Mouse (Mus musculus): ENCODE measurements around the gene Rabl2. TPM values are rescaled to one million over a fixed set of nuclear protein-coding genes. Genes with fewer than 3 reads are reported as not detected.

Rabl2 gene
- polyA plus RNA-seq (2014; fragmentation: Nextera tagmentation; extraction: Ambion mirVana) = 76.4 and 76.7 TPM in 2 replicates

DNA sequence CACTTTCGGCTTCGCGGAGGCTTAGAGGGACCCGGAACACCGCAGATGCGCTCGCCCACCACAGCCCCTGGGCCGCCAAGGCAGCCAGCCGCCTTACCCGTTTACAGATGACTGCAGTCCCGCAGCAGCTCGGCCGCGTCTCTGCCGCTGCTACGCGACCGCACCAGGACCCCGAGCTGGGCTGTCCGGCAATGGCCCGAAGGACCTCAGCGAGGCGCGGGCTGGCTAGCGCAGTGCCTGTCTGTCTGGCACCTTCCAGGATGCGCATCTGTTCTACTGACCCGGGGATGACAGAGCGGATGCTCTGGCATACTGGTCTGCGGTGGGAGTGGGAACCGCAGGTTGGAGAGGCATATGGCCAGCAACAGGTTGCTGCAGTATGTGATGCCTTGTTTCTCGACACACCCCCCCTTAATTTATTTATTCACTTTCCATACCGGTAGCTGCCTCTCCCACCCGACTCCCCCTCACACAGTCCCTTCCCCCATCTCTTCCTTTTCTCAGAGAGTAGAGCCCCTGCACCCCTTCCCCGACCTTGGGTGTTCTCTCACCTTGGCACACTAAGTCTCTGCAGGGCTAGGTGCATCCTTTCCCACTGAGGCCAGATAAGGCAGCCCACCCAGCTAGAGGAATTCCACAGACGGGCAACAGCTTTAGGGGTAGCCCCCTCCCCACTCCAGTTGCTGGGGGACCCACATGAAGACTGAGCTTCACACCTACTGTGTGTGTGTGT lies at the start of gene Rabl2:
TSS of gene Rabl2 (minus strand) at position 201 of the 733 bp plus-strand sequence.
- no peaks in the 10 kb centered on the region for H3K9me3 ChIP-seq (ENCODE audit: control insufficient read depth, low read length)
- H3K36me3 ChIP-seq (ENCODE audit: control insufficient read depth, insufficient read depth, low read length) = no peaks in the 10 kb centered on the region
- H3K4me3 ChIP-seq (ENCODE audit: low read depth, low read length) = peak within 1 kb of the TSS; percentile 76
- ATAC-seq (replicated peaks; ENCODE audit: low FRiP score) (peak; percentile 96), DNase-seq (ENCODE audit: low spot score) (peak; percentile 96)
- peak within 1 kb of the TSS; percentile 71 for H3K9ac ChIP-seq (ENCODE audit: low read length)
- peak within 1 kb of the TSS; percentile 70 for H3K4me2 ChIP-seq (ENCODE audit: low read depth, low read length, severe bottlenecking)
- H3K27ac ChIP-seq (ENCODE audit: low read depth, low read length) = peak within 1 kb of the TSS; percentile 62
- H3K4me1 ChIP-seq (replicated peaks; ENCODE audit: control insufficient read depth, insufficient read depth, low read length) = no peaks in the 10 kb centered on the region
- WGBS = under 1% methylated on average over 35 of the region's 35 CpGs
- H3K27me3 ChIP-seq (ENCODE audit: control insufficient read depth, insufficient read depth, low read length) = no peaks in the 10 kb centered on the region

DNA sequence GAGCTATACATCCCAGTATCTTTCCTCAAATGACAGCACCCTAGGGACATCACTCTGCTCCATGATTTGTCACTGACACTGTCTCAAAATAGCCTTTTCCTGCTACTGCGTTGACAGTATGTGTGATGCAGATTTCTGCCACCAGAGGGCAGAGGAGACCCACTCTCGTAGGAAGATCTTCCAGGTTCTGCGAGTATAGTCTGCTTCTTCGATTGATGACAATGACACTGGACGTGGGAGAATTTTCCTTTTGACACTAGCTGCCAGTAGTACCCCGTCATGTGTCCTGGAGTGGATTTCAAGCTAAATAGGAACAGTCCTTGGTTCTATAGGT lies 31.9 kb upstream of the Rabl2 start:
- Histone ChIP-seq H3K9me3 (ENCODE audit: control insufficient read depth, low read length) (no peaks in the 10 kb centered on the region), H3K36me3 (ENCODE audit: control insufficient read depth, insufficient read depth, low read length) (no peaks in the 10 kb centered on the region), H3K27ac (ENCODE audit: low read depth, low read length) (no peak overlapping the region), H3K4me1 (replicated peaks; ENCODE audit: control insufficient read depth, insufficient read depth, low read length) (no peaks in the 10 kb centered on the region), H3K27me3 (ENCODE audit: control insufficient read depth, insufficient read depth, low read length) (no peaks in the 10 kb centered on the region), H3K9ac (ENCODE audit: low read length) (no peak overlapping the region), H3K4me2 (ENCODE audit: low read depth, low read length, severe bottlenecking) (no peak overlapping the region), H3K4me3 (ENCODE audit: low read depth, low read length) (no peak overlapping the region)
- DNase-seq (ENCODE audit: low spot score) = peak; percentile 86
- 14% methylated on average over 6 of the region's 6 CpGs for WGBS
- ATAC-seq (replicated peaks; ENCODE audit: low FRiP score) = peak; percentile 60

DNA sequence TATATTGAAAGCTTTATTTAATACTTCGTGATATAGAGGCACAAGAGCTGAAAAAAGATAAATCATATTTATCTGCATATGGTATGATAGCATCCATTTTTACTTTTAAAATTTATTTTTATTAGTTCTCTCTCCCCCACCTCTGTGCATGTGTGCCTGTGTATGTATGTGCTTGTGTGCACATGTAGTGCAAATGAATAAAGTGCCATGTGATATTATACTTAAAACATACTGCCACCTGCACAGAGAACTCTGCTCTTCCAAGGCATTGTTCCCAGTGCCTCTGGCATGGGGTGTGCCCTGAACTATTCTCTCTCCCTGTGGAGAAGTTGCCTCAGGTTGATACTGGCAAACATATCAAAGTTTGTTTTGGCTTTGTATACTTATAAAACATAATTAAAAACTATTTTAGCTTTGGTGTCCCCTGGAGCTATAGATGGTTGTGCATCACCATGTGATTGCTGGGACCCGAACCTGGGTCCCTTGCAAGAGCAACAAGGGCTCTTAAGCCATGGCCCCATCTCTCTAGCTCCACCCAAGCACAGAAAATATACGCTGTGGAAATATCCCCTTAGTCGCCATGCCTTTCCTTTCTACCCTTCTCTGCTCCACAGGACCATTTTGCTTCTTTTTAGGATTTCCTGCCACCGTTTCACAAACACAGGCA lies 31.4 kb upstream of the Rabl2 start:
- Histone ChIP-seq H3K9me3 (ENCODE audit: control insufficient read depth, low read length) (no peaks in the 10 kb centered on the region), H3K9ac (ENCODE audit: low read length) (no peak overlapping the region), H3K4me1 (replicated peaks; ENCODE audit: control insufficient read depth, insufficient read depth, low read length) (no peaks in the 10 kb centered on the region), H3K36me3 (ENCODE audit: control insufficient read depth, insufficient read depth, low read length) (no peaks in the 10 kb centered on the region), H3K27ac (ENCODE audit: low read depth, low read length) (no peak overlapping the region), H3K4me2 (ENCODE audit: low read depth, low read length, severe bottlenecking) (no peak overlapping the region), H3K4me3 (ENCODE audit: low read depth, low read length) (no peak overlapping the region), H3K27me3 (ENCODE audit: control insufficient read depth, insufficient read depth, low read length) (no peaks in the 10 kb centered on the region)
- peak; percentile 18; the same call in 1 of the 2 replicates for ATAC-seq (replicated peaks; ENCODE audit: low FRiP score)
- 63% methylated on average over 5 of the region's 5 CpGs for WGBS
- DNase-seq (ENCODE audit: low spot score) = no peak

DNA sequence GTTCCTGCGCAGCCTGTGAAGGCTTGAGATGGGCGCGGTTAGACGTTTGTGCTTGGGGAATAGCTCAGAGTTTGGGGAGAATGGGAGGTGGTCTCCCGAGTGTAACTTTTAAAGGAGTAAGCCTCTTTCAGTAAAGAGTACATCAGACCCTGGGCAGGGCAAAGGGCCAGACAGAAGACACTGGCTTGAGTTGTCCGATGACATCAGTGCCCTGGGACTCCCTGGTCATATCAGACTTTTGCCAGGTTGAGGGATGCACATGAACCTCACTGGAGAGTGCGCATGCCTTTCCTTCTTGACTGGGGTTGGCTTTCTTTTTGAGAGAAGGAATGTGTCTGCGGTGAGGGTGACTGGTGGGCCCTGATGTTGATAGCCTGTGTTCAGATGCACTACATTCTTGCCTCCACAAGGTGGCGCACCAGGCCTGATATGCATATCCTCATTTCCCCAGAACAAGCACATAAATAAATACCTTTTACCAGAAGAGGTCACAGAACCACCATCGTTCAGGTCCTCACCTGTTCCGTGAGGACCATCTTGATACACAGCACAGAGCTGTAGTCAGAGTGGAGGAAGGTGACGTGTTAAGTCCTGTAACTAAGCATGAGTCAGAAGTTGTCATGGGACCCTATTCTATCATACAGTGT lies 30.7 kb upstream of the Rabl2 start:
- DNase-seq (ENCODE audit: low spot score) (peak; percentile 81), ATAC-seq (replicated peaks; ENCODE audit: low FRiP score) (peak; percentile 51; the same call in 1 of the 2 replicates)
- H3K4me2 ChIP-seq (ENCODE audit: low read depth, low read length, severe bottlenecking) = no peak overlapping the region
- H3K36me3 ChIP-seq (ENCODE audit: control insufficient read depth, insufficient read depth, low read length) = no peaks in the 10 kb centered on the region
- H3K4me1 ChIP-seq (replicated peaks; ENCODE audit: control insufficient read depth, insufficient read depth, low read length) = no peaks in the 10 kb centered on the region
- no peaks in the 10 kb centered on the region for H3K9me3 ChIP-seq (ENCODE audit: control insufficient read depth, low read length)
- no peak overlapping the region for H3K4me3 ChIP-seq (ENCODE audit: low read depth, low read length)
- H3K27ac ChIP-seq (ENCODE audit: low read depth, low read length) = no peak overlapping the region
- WGBS = 79% methylated on average over 12 of the region's 12 CpGs
- no peaks in the 10 kb centered on the region for H3K27me3 ChIP-seq (ENCODE audit: control insufficient read depth, insufficient read depth, low read length)
- H3K9ac ChIP-seq (ENCODE audit: low read length) = no peak overlapping the region

DNA sequence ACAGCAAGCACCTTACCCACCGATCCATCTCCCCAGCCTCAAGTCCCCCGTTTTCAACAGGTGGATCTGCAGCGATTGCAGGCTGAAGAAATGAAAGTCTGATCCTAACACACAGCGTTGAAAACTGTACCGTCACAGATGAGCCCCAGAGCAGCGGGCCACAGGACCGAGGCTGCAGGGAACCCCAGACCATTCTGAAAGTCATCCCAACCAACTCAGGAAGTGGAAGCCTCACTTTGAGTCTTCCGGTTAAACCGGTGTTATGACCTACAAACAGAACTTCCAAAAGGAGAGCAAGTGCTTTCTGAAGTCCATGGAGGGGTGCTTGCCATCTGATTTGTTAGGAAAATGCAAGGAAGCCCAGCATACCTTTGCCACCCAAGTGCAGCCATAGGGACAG lies 16.2 kb upstream of the Rabl2 start:
- WGBS = 91% methylated on average over 9 of the region's 9 CpGs
- Histone ChIP-seq H3K9ac (ENCODE audit: low read length) (no peak overlapping the region), H3K36me3 (ENCODE audit: control insufficient read depth, insufficient read depth, low read length) (no peaks in the 10 kb centered on the region), H3K27ac (ENCODE audit: low read depth, low read length) (no peak overlapping the region), H3K9me3 (ENCODE audit: control insufficient read depth, low read length) (no peaks in the 10 kb centered on the region), H3K4me3 (ENCODE audit: low read depth, low read length) (no peak overlapping the region), H3K4me1 (replicated peaks; ENCODE audit: control insufficient read depth, insufficient read depth, low read length) (no peaks in the 10 kb centered on the region), H3K4me2 (ENCODE audit: low read depth, low read length, severe bottlenecking) (no peak overlapping the region), H3K27me3 (ENCODE audit: control insufficient read depth, insufficient read depth, low read length) (no peaks in the 10 kb centered on the region)
- DNase-seq (ENCODE audit: low spot score) (peak; percentile 18), ATAC-seq (replicated peaks; ENCODE audit: low FRiP score) (no peak)

DNA sequence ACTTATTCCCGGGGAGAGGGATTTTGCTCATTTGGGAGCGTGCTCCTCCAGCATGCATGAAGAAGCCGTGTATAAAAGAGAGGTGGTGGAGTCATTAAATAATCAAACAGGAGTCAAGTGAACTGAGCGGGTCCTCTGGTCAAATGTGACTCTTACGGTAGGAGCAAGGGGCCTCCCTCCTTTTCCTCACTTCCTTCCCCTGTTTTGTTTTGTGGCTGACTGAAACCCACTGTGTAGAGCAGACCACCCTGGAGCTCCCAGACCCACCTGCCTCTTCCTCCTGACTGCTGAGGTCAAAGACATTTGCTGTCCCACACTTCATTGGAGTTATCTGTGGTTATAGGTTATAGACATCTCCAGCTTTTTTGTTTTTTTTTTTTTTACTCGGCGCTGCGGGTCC lies 15.8 kb upstream of the Rabl2 start:
- H3K9ac ChIP-seq (ENCODE audit: low read length) = no peak overlapping the region
- no peak overlapping the region for H3K4me2 ChIP-seq (ENCODE audit: low read depth, low read length, severe bottlenecking)
- no peak overlapping the region for H3K4me3 ChIP-seq (ENCODE audit: low read depth, low read length)
- whole genome bisulfite sequencing = 86% methylated on average over 8 of the region's 8 CpGs
- peak; percentile 11 for DNase-seq (ENCODE audit: low spot score)
- no peaks in the 10 kb centered on the region for H3K36me3 ChIP-seq (ENCODE audit: control insufficient read depth, insufficient read depth, low read length)
- no peaks in the 10 kb centered on the region for H3K27me3 ChIP-seq (ENCODE audit: control insufficient read depth, insufficient read depth, low read length)
- no peak overlapping the region for H3K27ac ChIP-seq (ENCODE audit: low read depth, low read length)
- no peak for ATAC-seq (replicated peaks; ENCODE audit: low FRiP score)
- H3K4me1 ChIP-seq (replicated peaks; ENCODE audit: control insufficient read depth, insufficient read depth, low read length) = no peaks in the 10 kb centered on the region
- H3K9me3 ChIP-seq (ENCODE audit: control insufficient read depth, low read length) = no peaks in the 10 kb centered on the region

DNA sequence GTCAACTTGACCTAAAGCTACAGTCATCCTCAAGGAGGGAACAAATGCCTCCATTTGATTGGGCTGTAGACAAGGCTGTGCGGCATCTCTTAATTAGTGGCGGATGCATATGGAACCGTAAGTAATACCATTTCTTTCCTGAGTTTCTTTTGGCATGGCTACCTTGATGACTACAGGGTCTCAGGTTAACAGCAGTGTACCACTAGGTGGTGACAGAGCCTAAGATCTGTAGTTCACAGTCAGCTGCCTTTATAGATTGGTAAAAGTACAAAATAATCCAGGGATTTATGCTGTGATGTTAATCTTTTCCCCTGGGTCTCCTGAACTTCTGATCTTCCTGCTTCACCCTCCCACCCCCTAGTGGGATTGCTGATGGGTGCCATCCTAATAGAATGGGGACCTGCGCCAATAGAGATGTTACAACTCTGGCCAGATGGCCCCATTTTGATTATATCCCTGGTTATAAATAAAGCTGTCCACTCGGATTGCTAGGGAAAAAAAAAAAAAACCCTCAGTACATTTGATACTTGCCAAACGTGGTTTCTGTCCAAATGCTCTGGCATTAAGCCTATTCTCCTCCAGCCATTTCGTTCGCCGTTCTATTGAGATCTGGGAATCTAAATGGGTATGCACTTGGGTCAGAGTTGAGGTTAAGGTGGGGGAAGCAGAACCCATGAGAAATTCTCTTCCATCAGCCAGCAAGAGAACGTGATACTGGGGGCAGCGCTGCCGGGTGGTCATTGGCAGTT lies 14.3 kb upstream of the Rabl2 start:
- no peaks in the 10 kb centered on the region for H3K4me1 ChIP-seq (replicated peaks; ENCODE audit: control insufficient read depth, insufficient read depth, low read length)

DNA sequence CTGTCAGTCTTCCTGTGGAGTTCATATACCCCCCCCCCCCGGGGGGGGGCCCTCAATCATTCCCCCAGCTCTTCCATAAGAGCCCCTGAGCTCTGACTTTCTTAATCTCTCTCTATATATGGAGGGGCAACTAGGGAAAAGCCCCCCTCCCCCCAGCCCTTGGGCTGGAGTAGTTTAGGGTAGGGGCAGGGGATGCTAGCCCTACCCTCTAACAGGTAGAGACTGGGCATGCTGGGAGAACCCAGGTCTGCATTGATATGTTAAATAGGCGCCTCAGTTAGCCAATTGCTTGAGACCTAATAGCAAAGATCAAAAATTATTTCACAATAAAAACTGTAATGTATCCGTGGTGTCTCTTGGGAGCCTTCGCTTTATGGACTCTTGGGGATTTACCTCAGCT lies 825 bp upstream of the Rabl2 start:
- H3K27ac ChIP-seq (ENCODE audit: low read depth, low read length) = no peak overlapping the region

More for the DNA sequence above, 14.3 kb upstream of the Rabl2 start:
- no peak overlapping the region for H3K9ac ChIP-seq (ENCODE audit: low read length)
- no peak overlapping the region for H3K4me3 ChIP-seq (ENCODE audit: low read depth, low read length)
- peak; percentile 18 for DNase-seq (ENCODE audit: low spot score)
- no peaks in the 10 kb centered on the region for H3K9me3 ChIP-seq (ENCODE audit: control insufficient read depth, low read length)
- no peak overlapping the region for H3K4me2 ChIP-seq (ENCODE audit: low read depth, low read length, severe bottlenecking)
- H3K27me3 ChIP-seq (ENCODE audit: control insufficient read depth, insufficient read depth, low read length) = no peaks in the 10 kb centered on the region
- H3K27ac ChIP-seq (ENCODE audit: low read depth, low read length) = no peak overlapping the region
- no peak for ATAC-seq (replicated peaks; ENCODE audit: low FRiP score)
- WGBS = 86% methylated on average over 12 of the region's 12 CpGs
- H3K36me3 ChIP-seq (ENCODE audit: control insufficient read depth, insufficient read depth, low read length) = no peaks in the 10 kb centered on the region

More for the DNA sequence above, 825 bp upstream of the Rabl2 start:
- H3K27me3 ChIP-seq (ENCODE audit: control insufficient read depth, insufficient read depth, low read length) = no peaks in the 10 kb centered on the region
- no peak overlapping the region for H3K9ac ChIP-seq (ENCODE audit: low read length)
- no peaks in the 10 kb centered on the region for H3K9me3 ChIP-seq (ENCODE audit: control insufficient read depth, low read length)
- WGBS = 45% methylated on average over 4 of the region's 4 CpGs
- no peaks in the 10 kb centered on the region for H3K4me1 ChIP-seq (replicated peaks; ENCODE audit: control insufficient read depth, insufficient read depth, low read length)
- no peaks in the 10 kb centered on the region for H3K36me3 ChIP-seq (ENCODE audit: control insufficient read depth, insufficient read depth, low read length)
- ATAC-seq (replicated peaks; ENCODE audit: low FRiP score) = peak; percentile 36
- H3K4me3 ChIP-seq (ENCODE audit: low read depth, low read length) = peak overlapping the region; percentile 76; the same call in 1 of the 2 replicates
- H3K4me2 ChIP-seq (ENCODE audit: low read depth, low read length, severe bottlenecking) = peak overlapping the region; percentile 70
- DNase-seq (ENCODE audit: low spot score) = no peak
